Mouse (Mus musculus): ENCODE measurements around the gene Clasrp. TPM values are rescaled to one million over a fixed set of nuclear protein-coding genes. Genes with fewer than 3 reads are reported as not detected.

Clasrp gene
- 18.1 and 23.1 TPM in 2 replicates for polyA plus RNA-seq (2015; fragmentation: Nextera tagmentation; extraction: Ambion mirVana)

DNA sequence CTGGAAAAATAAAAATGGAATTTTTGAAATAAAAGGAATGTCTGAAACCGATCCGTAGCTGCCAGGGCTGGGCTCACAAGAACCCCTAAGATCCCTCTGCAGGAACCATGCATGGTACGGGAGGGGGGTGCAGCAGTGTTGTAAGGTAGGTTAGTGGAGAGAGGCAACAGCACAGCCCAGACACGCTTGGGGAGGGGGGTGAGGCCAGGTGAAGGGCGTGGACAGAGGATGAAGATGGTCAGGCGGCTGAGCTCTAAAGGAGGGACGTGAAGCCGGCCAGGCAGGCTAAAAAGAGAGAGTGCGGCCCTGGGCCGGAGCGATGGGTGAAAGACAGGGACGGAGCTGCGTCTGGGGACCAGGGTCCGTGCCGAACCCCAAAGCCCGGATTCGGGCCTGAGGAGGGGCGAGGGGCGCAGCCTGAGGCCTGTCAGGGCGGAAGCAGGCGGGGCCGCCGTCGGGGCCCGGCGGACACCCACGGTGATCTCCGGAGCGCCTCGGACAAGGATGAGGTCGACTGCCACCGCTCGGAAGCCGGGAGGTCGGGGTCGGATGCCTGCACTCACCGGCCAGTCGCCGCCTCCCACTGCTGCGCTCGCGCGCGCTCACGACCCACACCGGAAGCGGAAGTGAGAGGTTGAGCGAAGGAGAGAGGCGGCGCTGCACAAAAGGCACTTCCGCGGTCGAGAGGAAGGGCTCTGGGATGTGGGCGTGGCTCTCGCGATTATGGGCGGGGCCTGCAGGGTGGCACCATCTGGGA lies at the start of gene Clasrp:
TSS of gene Clasrp (minus strand) at position 638 of the 757 bp plus-strand sequence.

DNA sequence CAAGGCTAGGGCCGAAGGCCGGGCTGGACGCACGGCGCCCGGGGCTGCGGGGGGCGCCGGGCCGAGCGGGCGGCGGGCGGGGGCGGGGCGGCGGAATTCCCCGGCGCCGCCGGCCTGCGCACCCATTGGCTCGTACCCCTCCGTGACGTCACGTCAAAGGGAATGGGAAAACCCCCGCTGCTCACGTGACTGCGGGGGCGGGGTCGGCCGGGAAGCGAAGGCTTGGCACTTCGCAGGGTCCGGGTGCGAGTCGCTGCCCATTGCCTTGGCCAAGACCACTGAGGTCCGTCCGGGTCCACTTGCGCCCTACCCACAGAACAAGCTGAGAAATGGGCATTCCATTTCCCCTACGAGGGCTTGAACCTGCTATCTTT lies 25.1 kb upstream of the Clasrp start, which contains the start of gene Relb:
TSS of gene Relb (minus strand) at position 78 of the 374 bp plus-strand sequence.

DNA sequence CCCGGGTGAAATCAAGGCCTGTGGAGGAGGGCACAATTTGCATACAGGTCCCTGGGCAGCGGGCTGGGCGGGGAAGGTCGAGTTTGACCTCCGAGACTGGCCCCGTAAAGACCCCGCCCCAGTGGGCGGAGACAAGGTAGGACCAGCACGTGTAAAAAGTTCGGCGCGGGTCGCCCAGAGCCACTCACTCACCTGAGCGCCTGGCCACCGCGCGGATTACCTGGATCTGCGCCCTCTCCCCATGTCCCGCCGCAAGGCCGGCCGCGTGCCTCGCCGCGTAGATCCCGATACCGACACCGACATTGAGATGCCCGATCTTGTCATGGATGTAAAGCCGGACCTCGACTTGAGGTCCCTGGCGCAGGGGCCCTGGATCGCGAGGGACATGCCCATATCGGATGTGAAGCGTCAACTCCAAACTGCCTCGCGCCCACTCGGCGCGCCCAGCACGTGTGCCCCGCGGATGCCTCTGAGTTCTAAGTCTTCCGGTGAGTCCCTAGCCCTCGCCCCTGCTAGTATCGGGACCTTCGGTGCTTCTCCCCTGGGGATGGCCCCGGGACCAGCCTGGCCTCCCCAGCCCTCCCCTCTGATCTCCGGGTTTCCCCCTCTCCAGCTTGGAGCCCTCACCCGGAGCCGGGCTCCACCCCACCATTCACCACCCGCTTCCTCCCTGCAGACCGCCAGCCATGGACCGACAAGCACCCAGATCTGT lies 27.0 kb downstream of the Clasrp start, which contains the start of the genes Zfp296 and Gemin7:
TSS of gene Zfp296 (plus strand) at position 147 of the 712 bp plus-strand sequence.
TSS of gene Gemin7 (minus strand) at position 455 of the 712 bp plus-strand sequence.

DNA sequence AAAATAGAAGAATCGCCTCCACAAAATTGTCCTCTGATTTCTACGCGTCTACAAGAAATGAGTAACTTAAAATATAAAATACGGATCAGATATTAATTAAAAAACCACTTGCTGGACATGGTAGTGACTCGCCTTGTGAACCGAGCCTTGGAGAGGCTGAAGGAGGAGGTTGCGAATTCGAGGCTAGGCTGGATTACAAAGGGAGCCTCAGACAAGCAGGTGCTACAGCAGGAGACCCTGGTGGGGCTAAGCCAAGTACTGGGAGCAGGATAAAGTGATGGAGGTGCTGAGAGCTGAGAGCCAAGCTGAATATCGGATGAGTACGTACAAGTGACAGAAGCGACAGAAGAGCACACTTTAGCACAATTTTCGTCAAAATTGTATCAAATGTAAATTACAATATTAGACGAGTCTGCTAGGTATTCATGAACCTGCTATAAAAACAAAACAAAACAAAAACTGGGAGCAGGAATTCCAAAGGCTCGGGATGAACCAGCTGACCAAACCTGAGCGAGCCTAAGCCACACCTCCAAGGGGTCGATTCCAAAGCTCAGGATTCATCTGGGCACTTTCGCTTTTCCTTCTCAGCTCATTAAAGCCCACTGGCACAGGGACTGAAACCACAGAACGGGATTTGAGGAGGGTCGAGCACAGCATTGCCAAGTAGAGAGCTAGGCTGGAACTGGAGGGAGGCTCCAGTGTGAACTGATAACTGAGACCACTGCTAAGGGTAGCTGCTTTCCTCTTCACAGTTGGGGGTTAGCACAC lies 41.5 kb downstream of the Clasrp start, which contains the start of gene Ppp1r37:
TSS of gene Ppp1r37 (minus strand) at position 434 of the 768 bp plus-strand sequence.

Other genes starting within 250 kb of the Clasrp start
- gene Cd3eap, start 245.0 kb downstream of the Clasrp start, polyA plus RNA-seq (2015; fragmentation: Nextera tagmentation; extraction: Ambion mirVana): 14.4 and 16.6 TPM in 2 replicates
- gene Ppp1r13l, start 244.7 kb downstream of the Clasrp start, polyA plus RNA-seq (2015; fragmentation: Nextera tagmentation; extraction: Ambion mirVana): 1.8 and 2.3 TPM in 2 replicates
- gene Ercc2, start 222.5 kb downstream of the Clasrp start, polyA plus RNA-seq (2015; fragmentation: Nextera tagmentation; extraction: Ambion mirVana): 7.3 and 9.0 TPM in 2 replicates
- gene Klc3, start 200.4 kb downstream of the Clasrp start, polyA plus RNA-seq (2015; fragmentation: Nextera tagmentation; extraction: Ambion mirVana): 0.65 and 0.82 TPM in 2 replicates
- gene Ckm, start 199.7 kb downstream of the Clasrp start, polyA plus RNA-seq (2015; fragmentation: Nextera tagmentation; extraction: Ambion mirVana): 0.96 and 1.4 TPM in 2 replicates
- 2.9 and 3.6 TPM in 2 replicates for gene Mark4, start 145.7 kb downstream of the Clasrp start, polyA plus RNA-seq (2015; fragmentation: Nextera tagmentation; extraction: Ambion mirVana)
- 1.3 and 2.0 TPM in 2 replicates for gene Exoc3l2, start 141.2 kb downstream of the Clasrp start, polyA plus RNA-seq (2015; fragmentation: Nextera tagmentation; extraction: Ambion mirVana)
- gene Bloc1s3, start 96.1 kb downstream of the Clasrp start, polyA plus RNA-seq (2015; fragmentation: Nextera tagmentation; extraction: Ambion mirVana): 1.6 and 2.5 TPM in 2 replicates
- 57.5 and 68.7 TPM in 2 replicates for gene Trappc6a, start 96.1 kb downstream of the Clasrp start, polyA plus RNA-seq (2015; fragmentation: Nextera tagmentation; extraction: Ambion mirVana)
- gene Nkpd1, start 86.6 kb downstream of the Clasrp start, polyA plus RNA-seq (2015; fragmentation: Nextera tagmentation; extraction: Ambion mirVana): 0.08 TPM in 1 of 2 replicates, not detected in the other
- gene Ppp1r37, start 41.4 kb downstream of the Clasrp start, polyA plus RNA-seq (2015; fragmentation: Nextera tagmentation; extraction: Ambion mirVana): 11.3 and 12.5 TPM in 2 replicates
- 1.8 and 1.9 TPM in 2 replicates for gene Zfp296, start 27.2 kb downstream of the Clasrp start, polyA plus RNA-seq (2015; fragmentation: Nextera tagmentation; extraction: Ambion mirVana)
- 111 and 119 TPM in 2 replicates for gene Gemin7, start 26.9 kb downstream of the Clasrp start, polyA plus RNA-seq (2015; fragmentation: Nextera tagmentation; extraction: Ambion mirVana)
- gene Relb, start 25.0 kb upstream of the Clasrp start, polyA plus RNA-seq (2015; fragmentation: Nextera tagmentation; extraction: Ambion mirVana): 4.3 and 6.2 TPM in 2 replicates
- 36.0 and 39.2 TPM in 2 replicates for gene Clptm1, start 60.5 kb upstream of the Clasrp start, polyA plus RNA-seq (2015; fragmentation: Nextera tagmentation; extraction: Ambion mirVana)
- 6.8 and 9.4 TPM in 2 replicates for gene Apoc2, start 73.5 kb upstream of the Clasrp start, polyA plus RNA-seq (2015; fragmentation: Nextera tagmentation; extraction: Ambion mirVana)
- gene Gm44805, start 76.9 kb upstream of the Clasrp start, polyA plus RNA-seq (2015; fragmentation: Nextera tagmentation; extraction: Ambion mirVana): 0.24 and 0.97 TPM in 2 replicates
- 1.3 and 1.5 TPM in 2 replicates for gene Apoc4, start 77.0 kb upstream of the Clasrp start, polyA plus RNA-seq (2015; fragmentation: Nextera tagmentation; extraction: Ambion mirVana)
- gene Apoc1, start 88.2 kb upstream of the Clasrp start, polyA plus RNA-seq (2015; fragmentation: Nextera tagmentation; extraction: Ambion mirVana): 13.8 and 18.6 TPM in 2 replicates
- 304 and 441 TPM in 2 replicates for gene Apoe, start 94.7 kb upstream of the Clasrp start, polyA plus RNA-seq (2015; fragmentation: Nextera tagmentation; extraction: Ambion mirVana)
- gene Tomm40, start 111.0 kb upstream of the Clasrp start, polyA plus RNA-seq (2015; fragmentation: Nextera tagmentation; extraction: Ambion mirVana): 96.6 TPM in 2 replicates
- gene Nectin2, start 146.0 kb upstream of the Clasrp start, polyA plus RNA-seq (2015; fragmentation: Nextera tagmentation; extraction: Ambion mirVana): 21.6 and 27.0 TPM in 2 replicates
- gene Bcam, start 166.5 kb upstream of the Clasrp start, polyA plus RNA-seq (2015; fragmentation: Nextera tagmentation; extraction: Ambion mirVana): 35.6 and 45.1 TPM in 2 replicates
- not detected in 2 replicates for gene Cblc, start 192.3 kb upstream of the Clasrp start, polyA plus RNA-seq (2015; fragmentation: Nextera tagmentation; extraction: Ambion mirVana)
- 5.3 and 5.5 TPM in 2 replicates for gene Bcl3, start 218.3 kb upstream of the Clasrp start, polyA plus RNA-seq (2015; fragmentation: Nextera tagmentation; extraction: Ambion mirVana)
- gene Gm19345, start 247.5 kb upstream of the Clasrp start, polyA plus RNA-seq (2015; fragmentation: Nextera tagmentation; extraction: Ambion mirVana): 0.24 and 0.32 TPM in 2 replicates